Mouse (Mus musculus) lung, postnatal 4 days (tissue): ENCODE results near the gene Tab3.

Experiments used
- DNase-seq, 2 experiments: peaks; one replicate each; pipeline ENCODE4 v3.0.0; 2021

The Tab3 gene

GRCm38 (mm10) chrX:85573532-85574181 is at the start of gene Tab3:
Gene Tab3, plus strand, starts transcription at chrX:85574022.
- peak; percentile 96 to 98 for DNase-seq

- DNase-seq, result no peak
Observed at GRCm38 (mm10) chrX:85525545-85525944, 48.3 kb upstream of the Tab3 start.

- no peak for DNase-seq
Observed at GRCm38 (mm10) chrX:85526263-85527019, 47.4 kb upstream of the Tab3 start.

- DNase-seq, result no peak
Observed at GRCm38 (mm10) chrX:85558931-85559330, 14.9 kb upstream of the Tab3 start.

- no peak for DNase-seq
Observed at GRCm38 (mm10) chrX:85566256-85566655, 7.6 kb upstream of the Tab3 start.

GRCm38 (mm10) chrX:85574182-85574541 is 340 bp downstream of the Tab3 start:
- no peak for DNase-seq

- no peak for DNase-seq
Observed at GRCm38 (mm10) chrX:85576310-85576709, 2.5 kb downstream of the Tab3 start.

- no peak for DNase-seq
Observed at GRCm38 (mm10) chrX:85580768-85581167, 6.9 kb downstream of the Tab3 start.

GRCm38 (mm10) chrX:85582517-85582916 is 8.7 kb downstream of the Tab3 start:
- DNase-seq, result no peak

- no peak for DNase-seq
Observed at GRCm38 (mm10) chrX:85585575-85585974, 11.8 kb downstream of the Tab3 start.

GRCm38 (mm10) chrX:85614701-85615100 is 40.9 kb downstream of the Tab3 start:
- DNase-seq, result no peak

GRCm38 (mm10) chrX:85646204-85646777 is 72.5 kb downstream of the Tab3 start:
- no peak for DNase-seq

- peak in 1 of 2 experiments; percentile 51 for DNase-seq
Observed at GRCm38 (mm10) chrX:85676808-85677207, 103.0 kb downstream of the Tab3 start.

- no peak for DNase-seq
Observed at GRCm38 (mm10) chrX:85682125-85682524, 108.3 kb downstream of the Tab3 start.

- DNase-seq, result no peak
Observed at GRCm38 (mm10) chrX:85683723-85684122, 109.9 kb downstream of the Tab3 start.
